Mouse (Mus musculus) CH12.LX (cell line): ENCODE measurements at regions not wholly inside any gene's neighbourhood (a gene's known extent, or its start where the extent isn't known, plus 50 kb on each side); places are given as distances from the start of the nearest gene placed in this dataset.

Source experiments
- CTCF ChIP-seq, 2 experiments: IDR thresholded peaks in 1 of 2; conservative IDR thresholded peaks in 1 of 2; 2 replicates each; pipeline ENCODE4 v1.5.1; 2011 to 2012; ENCODE audit warnings: low read depth in 2 of 2, low read length in 2 of 2, improper control_type of control experiment in 1 of 2, inconsistent platforms in 1 of 2, mild to moderate bottlenecking in 1 of 2, moderate library complexity in 1 of 2
- ELF1 ChIP-seq: IDR thresholded peaks from 2 replicates; pipeline ENCODE4 v1.6.1; 2014; ENCODE audit warnings: low read depth, mild to moderate bottlenecking, inconsistent platforms, low read length, improper control_type of control experiment
- EP300 ChIP-seq: IDR thresholded peaks from 2 replicates; pipeline ENCODE4 v1.6.1; 2011; ENCODE audit warnings: low read length, improper control_type of control experiment
- HCFC1 ChIP-seq: IDR thresholded peaks from 2 replicates; pipeline ENCODE4 v1.6.1; 2012; ENCODE audit warnings: low read depth, mild to moderate bottlenecking, inconsistent platforms, low read length, improper control_type of control experiment
- MEF2A ChIP-seq: IDR thresholded peaks from 2 replicates; pipeline ENCODE4 v1.6.1; 2014; ENCODE audit warnings: low read depth, mild to moderate bottlenecking, inconsistent platforms, low read length, improper control_type of control experiment, borderline replicate concordance
- POLR2A ChIP-seq: IDR thresholded peaks from 2 replicates; pipeline ENCODE4 v1.6.1; 2011; ENCODE audit warnings: low read depth, mild to moderate bottlenecking, improper control_type of control experiment, low read length
- SIN3A ChIP-seq: IDR thresholded peaks from 2 replicates; pipeline ENCODE4 v1.6.1; 2012; ENCODE audit warnings: low read length, improper control_type of control experiment, inconsistent platforms
- USF1 ChIP-seq: IDR thresholded peaks from 2 replicates; pipeline ENCODE4 v1.6.1; 2014; ENCODE audit warnings: low read depth, mild to moderate bottlenecking, inconsistent platforms, low read length, improper control_type of control experiment
- USF2 ChIP-seq: conservative IDR thresholded peaks from 2 replicates; pipeline ENCODE4 v1.6.1; 2011; ENCODE audit warnings: low read depth, low read length, improper control_type of control experiment
- ZNF384 ChIP-seq: IDR thresholded peaks from 2 replicates; pipeline ENCODE4 v1.6.1; 2012; ENCODE audit warnings: low read depth, low read length, improper control_type of control experiment, inconsistent platforms

DNA sequence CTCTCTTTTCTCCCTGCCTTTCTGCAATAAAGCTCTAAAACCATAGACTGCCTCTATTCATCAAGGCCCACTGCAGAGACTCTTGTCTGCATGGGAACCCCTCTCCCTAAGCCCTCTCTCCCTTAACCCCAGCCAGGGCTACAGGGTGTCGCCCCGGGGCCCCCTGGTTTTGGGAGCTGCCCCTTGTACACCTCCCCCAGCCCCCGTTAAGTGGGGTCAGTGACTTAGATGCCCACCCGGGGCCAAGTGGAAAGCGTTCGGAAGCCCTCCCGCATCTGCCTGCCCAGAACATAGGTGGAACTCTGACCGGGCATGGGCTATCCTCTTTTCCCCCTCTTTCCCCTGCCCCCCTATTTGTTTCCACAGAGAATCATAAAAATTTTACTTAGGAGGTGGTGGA is 350.2 kb upstream of the Ghitm start:
- TF ChIP-seq POLR2A (no peak), ZNF384 (no peak), SIN3A (no peak), CTCF (conservative IDR thresholded peaks at IDR 0.05 in 1 of 2, IDR thresholded peaks at IDR 0.05 in 1 of 2; ENCODE audit: low read depth in 2 of 2, low read length in 2 of 2) (no peak), USF1 (no peak), USF2 (no peak), HCFC1 (no peak), EP300 (no peak), ELF1 (no peak), MEF2A (no peak)
